Mouse (Mus musculus): ENCODE data around the gene Fbxo47.

Gene Fbxo47

GRCm38 (mm10) chr11:97811569-97812362 lies 72.2 kb downstream of the Fbxo47 start:
- DNase-seq (ENCODE audit: low spot score), result no peak

- no peak for DNase-seq (ENCODE audit: low spot score)
Measured at GRCm38 (mm10) chr11:97810970-97811369, 73.0 kb downstream of the Fbxo47 start.

- no peak for DNase-seq (ENCODE audit: low spot score)
Measured at GRCm38 (mm10) chr11:97810356-97810755, 73.6 kb downstream of the Fbxo47 start.

- no peak for DNase-seq (ENCODE audit: low spot score)
Measured at GRCm38 (mm10) chr11:97809235-97810121, 74.5 kb downstream of the Fbxo47 start.

GRCm38 (mm10) chr11:97808621-97809234 lies 75.2 kb downstream of the Fbxo47 start:
- DNase-seq (ENCODE audit: low spot score), result no peak

GRCm38 (mm10) chr11:97808093-97808492 lies 75.9 kb downstream of the Fbxo47 start:
- no peak for DNase-seq (ENCODE audit: low spot score)

- no peak for DNase-seq (ENCODE audit: low spot score)
Measured at GRCm38 (mm10) chr11:97807626-97808025, 76.3 kb downstream of the Fbxo47 start.

- no peak for DNase-seq (ENCODE audit: low spot score)
Measured at GRCm38 (mm10) chr11:97806613-97806964, 77.4 kb downstream of the Fbxo47 start.

- no peak for DNase-seq (ENCODE audit: low spot score)
Measured at GRCm38 (mm10) chr11:97805662-97806612, 78.0 kb downstream of the Fbxo47 start.

GRCm38 (mm10) chr11:97804841-97805661 lies 78.9 kb downstream of the Fbxo47 start:
- DNase-seq (ENCODE audit: low spot score), result no peak

- no peak for DNase-seq (ENCODE audit: low spot score)
Measured at GRCm38 (mm10) chr11:97803847-97804246, 80.1 kb downstream of the Fbxo47 start.
